Mouse (Mus musculus): ENCODE data around the gene Psg19. TPM values are rescaled to one million over a fixed set of nuclear protein-coding genes. Genes with fewer than 3 reads are reported as not detected.
"Not testable (repeated sequence)": the region's sequence is repeated elsewhere in the genome, so short reads cannot be mapped to it uniquely, and the experiment has no call there.

Gene Psg19
- total and polyA plus RNA-seq, 2 experiments from 2014 or later = not detected

- DNase-seq (no peak), ATAC-seq (no peak)
- TF ChIP-seq CTCF (IDR thresholded peaks at IDR 0.05; ENCODE audit: low read depth) = peak; percentile 30; the same call in 1 of the 2 replicates
- Histone ChIP-seq H3K4me3 (ENCODE audit: low read depth, low read length) (no peak overlapping the region), H3K9me3 (ENCODE audit: low read length) (no peaks in the 10 kb centered on the region), H3K36me3 (ENCODE audit: insufficient read depth) (no peaks in the 10 kb centered on the region), H3K4me2 (ENCODE audit: low read depth) (no peak overlapping the region), H3K4me1 (ENCODE audit: insufficient read depth) (no peaks in the 10 kb centered on the region), H3K9ac (no peak overlapping the region), H3K27me3 (ENCODE audit: insufficient read depth, low read length) (no peaks in the 10 kb centered on the region), H3K27ac (ENCODE audit: low read depth, low read length) (no peak overlapping the region)
- whole genome bisulfite sequencing = 65% methylated on average over 9 of the region's 9 CpGs
Observed at GRCm38 (mm10) chr7:18828592-18828991, 30.3 kb upstream of the Psg19 start.

GRCm38 (mm10) chr7:18827792-18828546 lies 29.6 kb upstream of the Psg19 start:
- H3K4me1 ChIP-seq (ENCODE audit: insufficient read depth) = no peaks in the 10 kb centered on the region
- WGBS = 71% methylated on average over 26 of the region's 26 CpGs
- H3K27ac ChIP-seq (ENCODE audit: low read depth, low read length) = no peak overlapping the region
- no peak for ATAC-seq
- no peak overlapping the region for H3K4me2 ChIP-seq (ENCODE audit: low read depth)
- H3K9me3 ChIP-seq (ENCODE audit: low read length) = no peaks in the 10 kb centered on the region
- H3K9ac ChIP-seq = no peak overlapping the region
- no peaks in the 10 kb centered on the region for H3K36me3 ChIP-seq (ENCODE audit: insufficient read depth)
- no peaks in the 10 kb centered on the region for H3K27me3 ChIP-seq (ENCODE audit: insufficient read depth, low read length)
- no peak for DNase-seq
- no peak for TF ChIP-seq CTCF (IDR thresholded peaks at IDR 0.05; ENCODE audit: low read depth)
- no peak overlapping the region for H3K4me3 ChIP-seq (ENCODE audit: low read depth, low read length)

DNA sequence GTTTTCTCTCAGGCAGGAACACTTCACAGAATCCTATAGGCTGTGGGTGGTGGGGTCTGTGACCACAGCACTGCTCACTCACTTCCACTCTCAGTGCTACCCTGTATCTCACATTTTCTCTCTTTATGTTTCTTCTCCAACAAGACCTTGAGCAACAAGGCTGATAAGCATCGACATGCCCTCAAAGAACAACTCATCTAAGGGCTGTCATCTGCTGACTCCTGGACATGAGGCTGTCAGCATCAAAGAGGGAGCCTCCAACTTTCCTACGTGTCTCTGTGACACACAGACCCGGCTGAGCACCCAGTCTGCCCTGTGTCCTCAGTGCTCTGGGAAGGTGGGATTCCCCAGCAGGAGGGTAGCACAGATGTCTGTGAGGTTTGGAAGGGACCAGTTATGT lies 23.2 kb upstream of the Psg19 start, which contains the start of gene Psg17:
TSS of gene Psg17 (minus strand) at position 101 of the 400 bp plus-strand sequence.
- no peak within 1 kb of the TSS for H3K4me2 ChIP-seq (ENCODE audit: low read depth)
- H3K9me3 ChIP-seq (ENCODE audit: low read length) = no peaks in the 10 kb centered on the region
- H3K36me3 ChIP-seq (ENCODE audit: insufficient read depth) = no peaks in the 10 kb centered on the region
- TF ChIP-seq CTCF (IDR thresholded peaks at IDR 0.05; ENCODE audit: low read depth) = no peak
- DNase-seq (no peak), ATAC-seq (no peak)
- no peak within 1 kb of the TSS for H3K9ac ChIP-seq
- no peaks in the 10 kb centered on the region for H3K4me1 ChIP-seq (ENCODE audit: insufficient read depth)
- H3K27ac ChIP-seq (ENCODE audit: low read depth, low read length) = no peak within 1 kb of the TSS
- no peaks in the 10 kb centered on the region for H3K27me3 ChIP-seq (ENCODE audit: insufficient read depth, low read length)
- WGBS = 70% methylated on average over 3 of the region's 3 CpGs
- no peak within 1 kb of the TSS for H3K4me3 ChIP-seq (ENCODE audit: low read depth, low read length)

GRCm38 (mm10) chr7:18818301-18818700 lies 20.0 kb upstream of the Psg19 start:
- Histone ChIP-seq H3K9ac (no peak overlapping the region), H3K27me3 (ENCODE audit: insufficient read depth, low read length) (no peaks in the 10 kb centered on the region), H3K36me3 (ENCODE audit: insufficient read depth) (no peaks in the 10 kb centered on the region), H3K9me3 (ENCODE audit: low read length) (no peaks in the 10 kb centered on the region), H3K4me3 (ENCODE audit: low read depth, low read length) (no peak overlapping the region), H3K4me2 (ENCODE audit: low read depth) (no peak overlapping the region), H3K4me1 (ENCODE audit: insufficient read depth) (no peaks in the 10 kb centered on the region), H3K27ac (ENCODE audit: low read depth, low read length) (no peak overlapping the region)
- no peak for ATAC-seq
- TF ChIP-seq CTCF (IDR thresholded peaks at IDR 0.05; ENCODE audit: low read depth) = no peak
- DNase-seq = no peak
- 83% methylated on average over 9 of the region's 9 CpGs for WGBS

- H3K27ac ChIP-seq (ENCODE audit: low read depth, low read length) = no peak overlapping the region
- no peak for TF ChIP-seq CTCF (IDR thresholded peaks at IDR 0.05; ENCODE audit: low read depth)
- H3K4me2 ChIP-seq (ENCODE audit: low read depth) = no peak overlapping the region
- ATAC-seq (no peak), DNase-seq (no peak)
- no peak overlapping the region for H3K4me3 ChIP-seq (ENCODE audit: low read depth, low read length)
- no peaks in the 10 kb centered on the region for H3K9me3 ChIP-seq (ENCODE audit: low read length)
- no peak overlapping the region for H3K9ac ChIP-seq
- H3K4me1 ChIP-seq (ENCODE audit: insufficient read depth) = no peaks in the 10 kb centered on the region
- H3K36me3 ChIP-seq (ENCODE audit: insufficient read depth) = no peaks in the 10 kb centered on the region
- H3K27me3 ChIP-seq (ENCODE audit: insufficient read depth, low read length) = no peaks in the 10 kb centered on the region
Observed at GRCm38 (mm10) chr7:18803526-18803925, 5.2 kb upstream of the Psg19 start.

- no peak for ATAC-seq
- Histone ChIP-seq H3K9ac (no peak overlapping the region), H3K36me3 (ENCODE audit: insufficient read depth) (no peaks in the 10 kb centered on the region)
Observed at GRCm38 (mm10) chr7:18799129-18799528, 809 bp upstream of the Psg19 start.

GRCm38 (mm10) chr7:18790671-18791070 lies 7.6 kb downstream of the Psg19 start:
- ATAC-seq = not testable (repeated sequence)

More at GRCm38 (mm10) chr7:18799129-18799528, 809 bp upstream of the Psg19 start:
- Histone ChIP-seq H3K4me2 (ENCODE audit: low read depth) (no peak overlapping the region), H3K4me3 (ENCODE audit: low read depth, low read length) (no peak overlapping the region), H3K9me3 (ENCODE audit: low read length) (no peaks in the 10 kb centered on the region), H3K27me3 (ENCODE audit: insufficient read depth, low read length) (no peaks in the 10 kb centered on the region), H3K4me1 (ENCODE audit: insufficient read depth) (no peaks in the 10 kb centered on the region), H3K27ac (ENCODE audit: low read depth, low read length) (no peak overlapping the region)
- 35% methylated on average over 3 of the region's 3 CpGs for WGBS
- TF ChIP-seq CTCF (IDR thresholded peaks at IDR 0.05; ENCODE audit: low read depth) = no peak
- DNase-seq = no peak

More at GRCm38 (mm10) chr7:18790671-18791070, 7.6 kb downstream of the Psg19 start:
- not testable (repeated sequence) for H3K36me3 ChIP-seq (ENCODE audit: insufficient read depth); H3K4me1 ChIP-seq (ENCODE audit: insufficient read depth); DNase-seq; H3K9me3 ChIP-seq (ENCODE audit: low read length); H3K27me3 ChIP-seq (ENCODE audit: insufficient read depth, low read length); H3K4me3 ChIP-seq (ENCODE audit: low read depth, low read length); H3K27ac ChIP-seq (ENCODE audit: low read depth, low read length); H3K9ac ChIP-seq; H3K4me2 ChIP-seq (ENCODE audit: low read depth)

Measured in forebrain, postnatal 0 days (tissue).